26 mouse cellular contexts compared by ENCODE assay signal in the genomic region with DNA sequence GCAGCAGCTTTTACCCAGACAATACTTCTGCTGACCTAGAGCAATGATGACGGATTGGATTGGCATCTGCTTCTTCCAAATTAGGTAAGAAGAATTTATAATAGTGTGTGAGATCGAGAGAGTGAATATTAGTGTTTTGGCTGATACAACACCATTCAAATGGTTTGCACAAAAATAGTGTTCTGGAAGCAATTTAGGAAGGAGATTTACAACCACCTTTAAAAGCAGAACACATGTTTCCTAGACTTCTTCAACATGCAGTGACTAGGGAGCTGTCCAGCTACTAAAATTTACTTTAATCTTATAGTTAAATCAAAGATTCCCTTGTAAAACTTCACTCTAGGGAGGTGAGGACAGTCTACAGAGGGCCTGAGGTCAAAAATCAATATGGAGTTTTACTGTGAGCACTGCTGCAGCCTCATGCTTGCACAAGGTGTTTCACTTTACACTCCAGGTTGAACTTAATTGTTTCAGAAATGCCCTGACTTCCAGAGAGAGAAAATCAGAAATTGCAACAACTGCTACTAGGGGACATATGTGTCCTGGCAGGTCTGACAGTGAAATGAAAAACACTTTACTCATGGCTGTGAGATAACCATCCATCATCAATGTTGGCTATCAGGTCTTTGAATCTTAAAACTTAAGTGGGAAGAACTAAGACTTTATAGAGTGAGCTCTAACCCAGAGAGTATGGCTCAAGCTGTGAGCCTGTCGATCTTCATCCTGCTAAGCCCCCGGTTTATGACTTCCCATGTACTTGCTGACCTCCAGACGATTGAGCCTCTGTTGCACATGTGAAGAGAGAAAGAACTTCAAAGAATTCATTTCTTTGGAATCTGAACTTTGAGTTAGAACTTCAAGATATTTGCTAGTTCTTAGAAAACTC.
DNase-seq lines count a peak whose midpoint lies in the region; ATAC-seq and TF ChIP-seq lines count a peak whose summit lies in the region.
"Had no signal": no experiment of that assay in that cellular context is flagged by ENCODE, and none has a peak within 500 bp of the region (broad histone marks: within the 10 kb centered on the region; RNA-seq: fewer than 3 reads in every experiment).

No protein-coding gene starts in this region.

- ATAC-seq in limb, embryonic 13.5 days (ENCODE audit: low FRiP score, low read depth): peak; percentile 88
- no peak for ATAC-seq in lung, postnatal 0 days
- ATAC-seq in CD4-positive, CD25-positive, alpha-beta regulatory T cell, adult 4 months: no peak
- ATAC-seq: activated CD4-positive, CD25-positive, alpha-beta regulatory T cell, adult 4 months; forebrain, embryonic 13.5 days; forebrain, postnatal 0 days; inflammation-experienced regulatory T-cells, adult 6 months; Patski had no signal

- H3K4me2 ChIP-seq in limb, embryonic 13.5 days (replicated peaks): no peak overlapping the region
- no peak overlapping the region for H3K4me2 ChIP-seq in lung, postnatal 0 days (replicated peaks; ENCODE audit: low read depth, low read length)
- H3K4me2 ChIP-seq: embryonic facial prominence, embryonic 12.5 days; forebrain, embryonic 13.5 days; heart, embryonic 13.5 days; hindbrain, embryonic 15.5 days had no signal

- peaks cover 9% of the 10 kb centered on the region for H3K4me1 ChIP-seq in limb, embryonic 13.5 days
- H3K4me1 ChIP-seq in lung, postnatal 0 days (ENCODE audit: insufficient read depth, low read depth, low read length): no peaks in the 10 kb centered on the region
- H3K4me1 ChIP-seq: embryonic facial prominence, embryonic 12.5 days; forebrain, embryonic 13.5 days; heart, embryonic 13.5 days; hindbrain, embryonic 15.5 days had no signal

- DNase-seq in embryo, embryonic 10 days (ENCODE audit: low spot score): peak; percentile 6
- no peak for DNase-seq in embryo, embryonic 9.5 days (ENCODE audit: extremely low spot score)
- DNase-seq in embryo, embryonic 11 days: peak; percentile 37
- peak; percentile 78 for DNase-seq in hindlimb bud, embryonic 11.5 days (ENCODE audit: extremely low spot score, low read depth, low spot score)
- no peak for DNase-seq in lung, postnatal 0 days (ENCODE audit: low spot score)
- no peak for DNase-seq in right cerebral cortex, postnatal 14 days
- DNase-seq: adrenal gland, adult 2 months; adrenal gland, postnatal 25 days; B cell, adult 2 months; cerebellum, adult 18-20 months; cerebellum, adult 9-11 months; cerebellum, postnatal 36 days; forebrain, postnatal 0 days; gastrocnemius, adult 2 months; gastrocnemius, postnatal 25 days; heart, adult 11 months; heart, postnatal 36 days had no signal

- no peaks in the 10 kb centered on the region for H3K9me3 ChIP-seq in limb, embryonic 13.5 days
- H3K9me3 ChIP-seq in lung, postnatal 0 days (ENCODE audit: low read length): no peaks in the 10 kb centered on the region
- H3K9me3 ChIP-seq: embryonic facial prominence, embryonic 12.5 days; forebrain, embryonic 13.5 days; heart, embryonic 13.5 days; hindbrain, embryonic 15.5 days had no signal

- H3K4me3 ChIP-seq in limb, embryonic 13.5 days: no peak overlapping the region
- no peak overlapping the region for H3K4me3 ChIP-seq in lung, postnatal 0 days (ENCODE audit: low read depth, low read length)
- H3K4me3 ChIP-seq: embryonic facial prominence, embryonic 12.5 days; forebrain, embryonic 13.5 days; gastrocnemius, adult 2 months; heart, embryonic 13.5 days; hindbrain, embryonic 15.5 days had no signal

- TF ChIP-seq EP300 in lung, postnatal 0 days (IDR thresholded peaks at IDR 0.05): no peak

- H3K27me3 ChIP-seq in limb, embryonic 13.5 days: 0 out of 2 replicates have a peak, but pooled peaks cover 2% of the 10 kb centered on the region
- no peaks in the 10 kb centered on the region for H3K27me3 ChIP-seq in lung, postnatal 0 days (replicated peaks; ENCODE audit: insufficient read depth, low read length)
- H3K27me3 ChIP-seq: embryonic facial prominence, embryonic 12.5 days; forebrain, embryonic 13.5 days; heart, embryonic 13.5 days; hindbrain, embryonic 15.5 days; Patski had no signal

- no peak overlapping the region for H3K27ac ChIP-seq in limb, embryonic 13.5 days
- no peak overlapping the region for H3K27ac ChIP-seq in lung, postnatal 0 days (ENCODE audit: low read length)
- H3K27ac ChIP-seq: embryonic facial prominence, embryonic 12.5 days; forebrain, embryonic 13.5 days; gastrocnemius, adult 2 months; heart, embryonic 13.5 days; hindbrain, embryonic 15.5 days had no signal

- WGBS in limb, embryonic 13.5 days: 12% methylated on average over 5 of the region's 5 CpGs
- 64% methylated on average over 5 of the region's 5 CpGs for WGBS in lung, postnatal 0 days

- no peak for TF ChIP-seq CTCF in lung, postnatal 0 days (IDR thresholded peaks at IDR 0.05)

- H3K9ac ChIP-seq in limb, embryonic 13.5 days: no peak overlapping the region
- H3K9ac ChIP-seq in lung, postnatal 0 days (replicated peaks; ENCODE audit: low read depth): no peak overlapping the region
- H3K9ac ChIP-seq: embryonic facial prominence, embryonic 12.5 days; forebrain, embryonic 13.5 days; forebrain, postnatal 0 days; heart, embryonic 13.5 days; hindbrain, embryonic 15.5 days had no signal

- no peaks in the 10 kb centered on the region for H3K36me3 ChIP-seq in limb, embryonic 13.5 days
- no peaks in the 10 kb centered on the region for H3K36me3 ChIP-seq in lung, postnatal 0 days (ENCODE audit: insufficient read depth, low read length)
- H3K36me3 ChIP-seq: embryonic facial prominence, embryonic 12.5 days; heart, embryonic 13.5 days; hindbrain, embryonic 15.5 days had no signal

Comparison
In these comparisons a context has a peak if more than half of its experiments do, and no peak if none do; other contexts are left out.
1. DNase-seq: peak in embryo, embryonic 10 days (single experiment), embryo, embryonic 11 days (single experiment) and hindlimb bud, embryonic 11.5 days (single experiment); none in embryo, embryonic 9.5 days (single experiment), lung, postnatal 0 days (single experiment) and right cerebral cortex, postnatal 14 days (single experiment).